Mouse (Mus musculus) layer of hippocampus, adult 11-12 months (tissue): Measurements from ENCODE around the gene Ifitm2.

ENCODE experiments used
- DNase-seq: peaks from one replicate; pipeline ENCODE4 v3.0.0; 2022; ENCODE audit warnings: low spot score

Ifitm2 gene

DNA sequence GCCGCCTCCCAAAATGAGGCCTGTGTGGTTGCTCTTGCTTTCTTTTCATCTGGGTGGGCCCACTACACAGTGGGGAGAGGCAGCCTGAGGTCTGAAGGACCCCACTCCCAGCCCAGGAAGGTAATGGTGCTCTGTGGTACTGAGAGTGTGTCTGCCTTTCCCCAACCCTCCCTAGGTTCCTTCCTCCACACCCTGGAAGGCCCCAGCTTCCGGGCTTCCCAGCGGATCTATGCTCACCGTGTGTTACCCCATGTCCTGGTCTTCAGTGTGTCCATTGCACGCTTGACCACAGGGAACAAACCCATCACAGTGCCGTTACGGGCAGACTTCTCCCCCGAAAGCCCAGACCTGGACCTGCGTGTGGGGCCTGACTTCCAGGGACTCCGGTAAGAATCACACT lies 13.0 kb downstream of the Ifitm2 start:
- DNase-seq: no peak

- no peak for DNase-seq
These were observed 13.4 kb downstream of the Ifitm2 start for GRCm38 (mm10) chr7:140942341-140942740.

GRCm38 (mm10) chr7:140941222-140942051 lies 14.3 kb downstream of the Ifitm2 start, which contains the start of gene Pgghg:
TSS of gene Pgghg (plus strand) at chr7:140941391.
- DNase-seq: peak; percentile 62

- no peak for DNase-seq
These were observed 16.1 kb downstream of the Ifitm2 start for GRCm38 (mm10) chr7:140939669-140940171.

DNA sequence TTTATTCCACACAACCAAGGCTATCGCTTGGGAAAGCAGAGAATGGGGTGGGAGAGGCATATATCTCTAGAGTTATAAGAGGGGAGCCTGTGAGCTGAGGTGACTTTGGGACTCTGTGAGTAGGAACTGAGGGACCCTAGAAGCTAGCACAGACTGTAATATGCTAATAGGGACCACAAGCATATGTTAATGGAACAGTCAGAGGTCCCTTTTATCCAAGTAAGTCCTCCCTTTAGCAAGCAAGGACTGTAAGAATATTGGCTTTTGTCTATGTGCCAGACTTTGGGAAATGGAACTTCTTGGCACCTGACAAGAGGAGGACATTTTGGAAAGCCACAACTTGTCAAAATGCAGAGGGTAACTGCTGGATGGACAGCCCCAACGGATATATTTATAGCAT lies 16.9 kb downstream of the Ifitm2 start:
- DNase-seq: no peak

- no peak for DNase-seq
These were observed 17.4 kb downstream of the Ifitm2 start for GRCm38 (mm10) chr7:140938436-140938835.

GRCm38 (mm10) chr7:140927181-140927580 lies 28.6 kb downstream of the Ifitm2 start:
- DNase-seq: no peak

- no peak for DNase-seq
These were observed 32.6 kb downstream of the Ifitm2 start for GRCm38 (mm10) chr7:140923070-140923775.

DNA sequence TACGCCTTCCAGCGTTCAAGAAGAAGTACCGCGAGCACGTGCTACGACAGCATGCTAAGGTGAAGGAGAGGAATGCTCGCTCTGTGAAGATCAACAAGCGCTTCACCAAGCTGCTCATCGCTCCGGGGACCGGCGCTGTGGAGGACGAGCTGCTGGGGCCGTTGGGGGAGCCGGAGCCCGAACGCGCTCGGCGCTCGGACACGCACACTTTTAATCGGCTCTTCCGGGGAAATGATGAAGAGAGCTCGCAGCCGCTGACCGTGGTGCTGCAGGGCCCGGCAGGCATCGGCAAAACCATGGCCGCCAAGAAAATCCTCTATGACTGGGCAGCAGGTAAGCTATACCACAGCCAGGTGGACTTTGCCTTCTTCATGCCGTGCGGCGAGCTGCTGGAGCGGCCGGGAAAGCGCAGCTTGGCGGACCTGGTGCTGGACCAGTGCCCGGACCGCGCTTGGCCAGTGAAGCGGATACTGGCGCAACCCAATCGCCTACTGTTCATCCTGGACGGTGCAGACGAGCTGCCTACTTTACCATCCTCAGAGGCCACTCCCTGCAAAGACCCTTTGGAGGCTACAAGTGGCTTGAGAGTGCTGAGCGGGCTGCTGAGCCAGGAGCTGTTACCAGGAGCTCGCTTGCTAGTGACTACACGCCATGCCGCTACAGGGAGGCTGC lies 33.3 kb downstream of the Ifitm2 start:
- DNase-seq: no peak

DNA sequence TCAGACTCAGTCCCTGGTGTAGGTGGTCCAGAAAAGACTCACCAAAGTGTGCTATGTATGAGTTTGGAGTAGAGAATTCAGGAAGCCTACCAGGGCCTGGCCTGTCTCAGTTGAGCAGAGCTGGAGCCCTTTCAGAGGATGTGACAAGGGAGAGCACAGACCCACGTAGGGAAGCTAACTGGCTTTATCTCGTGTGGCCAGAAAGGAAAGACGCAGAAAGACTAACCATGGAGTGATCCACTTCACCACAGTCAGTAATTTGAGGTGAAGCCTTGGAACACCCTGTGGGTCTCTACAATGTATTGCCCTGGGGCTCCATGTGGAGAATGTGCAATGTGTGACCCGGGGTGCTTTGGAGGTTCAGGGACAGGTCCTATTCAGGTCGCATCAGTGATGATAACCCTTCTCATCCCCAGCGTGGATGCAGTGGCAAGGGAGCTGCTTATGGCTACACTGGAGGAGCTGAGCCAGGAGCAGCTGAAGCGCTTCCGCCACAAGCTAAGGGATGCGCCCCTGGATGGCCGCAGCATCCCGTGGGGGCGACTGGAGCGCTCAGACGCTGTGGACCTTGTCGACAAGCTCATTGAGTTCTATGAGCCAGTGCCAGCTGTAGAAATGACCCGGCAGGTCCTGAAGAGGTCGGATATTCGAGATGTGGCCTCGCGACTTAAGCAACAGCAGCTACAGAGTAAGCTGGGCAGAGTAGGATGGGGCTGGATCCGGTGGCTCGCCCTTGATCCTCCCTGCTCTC lies 34.4 kb downstream of the Ifitm2 start:
- DNase-seq: no peak

DNA sequence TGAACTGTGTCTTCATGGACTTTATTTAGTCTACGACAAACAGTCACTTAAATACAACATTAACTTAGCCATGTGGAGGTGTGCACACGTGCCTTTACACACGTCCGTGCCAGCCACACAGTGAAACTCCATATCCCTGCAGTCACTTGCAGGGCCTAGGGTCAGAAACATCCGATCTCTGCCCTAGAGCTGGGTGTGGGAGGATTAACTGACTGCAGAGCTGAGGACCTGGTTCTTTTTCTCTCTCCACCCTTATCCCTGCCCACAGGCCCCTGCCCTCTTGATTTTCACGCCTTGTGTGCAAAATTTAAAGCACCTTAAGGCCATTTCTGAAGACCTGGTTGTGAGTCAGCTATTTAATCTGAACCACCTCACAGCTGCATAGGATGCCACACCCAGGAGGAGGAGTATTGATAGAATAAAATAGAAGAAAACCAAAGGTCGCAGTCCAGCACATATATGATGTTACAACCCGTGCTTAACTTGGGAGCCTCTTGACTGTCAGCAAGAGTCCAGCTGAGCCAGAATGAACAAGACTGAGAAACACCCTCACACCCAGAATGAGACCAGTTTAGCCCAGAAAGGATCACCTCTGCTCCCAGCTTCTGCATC lies 35.3 kb downstream of the Ifitm2 start, which contains the start of gene Nlrp6:
TSS of gene Nlrp6 (plus strand) at position 485 of the 612 bp plus-strand sequence.
- no peak for DNase-seq

- DNase-seq: no peak
These were observed 35.9 kb downstream of the Ifitm2 start for GRCm38 (mm10) chr7:140919911-140920310.

DNA sequence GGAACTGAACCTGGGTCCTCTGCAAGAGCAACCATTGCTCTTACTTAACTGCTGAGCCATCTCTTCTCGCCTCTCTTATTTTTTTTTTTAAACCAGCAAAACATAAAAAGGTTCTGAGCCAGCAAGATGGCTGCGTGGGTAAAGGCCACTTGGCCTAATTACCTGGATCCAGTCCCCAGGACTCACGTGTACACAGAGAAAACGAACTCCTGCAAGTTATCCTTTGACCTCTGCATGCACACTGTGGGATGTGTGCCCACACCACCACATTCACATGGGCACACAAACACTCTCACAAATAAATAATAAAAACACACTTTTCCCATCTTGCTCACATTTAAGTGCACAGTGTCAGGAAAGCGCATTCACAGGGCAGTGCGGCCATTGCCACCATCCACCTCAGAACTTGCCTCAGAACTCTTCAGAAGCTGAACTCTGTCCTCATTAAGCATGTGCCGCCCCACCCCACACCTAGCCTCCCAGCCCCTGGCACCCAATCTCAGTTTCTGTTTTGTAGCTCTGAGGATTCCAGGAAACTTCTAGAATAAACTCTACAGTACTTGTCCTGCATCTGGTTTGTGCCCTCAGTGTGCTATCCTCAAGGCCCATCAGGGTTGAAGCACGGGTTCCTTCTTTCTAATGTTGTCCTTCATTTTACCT lies 41.6 kb downstream of the Ifitm2 start:
- DNase-seq: no peak

- no peak for DNase-seq
These were observed 42.8 kb downstream of the Ifitm2 start for GRCm38 (mm10) chr7:140912846-140913482.

- no peak for DNase-seq
These were observed 43.5 kb downstream of the Ifitm2 start for GRCm38 (mm10) chr7:140912293-140912692.

DNA sequence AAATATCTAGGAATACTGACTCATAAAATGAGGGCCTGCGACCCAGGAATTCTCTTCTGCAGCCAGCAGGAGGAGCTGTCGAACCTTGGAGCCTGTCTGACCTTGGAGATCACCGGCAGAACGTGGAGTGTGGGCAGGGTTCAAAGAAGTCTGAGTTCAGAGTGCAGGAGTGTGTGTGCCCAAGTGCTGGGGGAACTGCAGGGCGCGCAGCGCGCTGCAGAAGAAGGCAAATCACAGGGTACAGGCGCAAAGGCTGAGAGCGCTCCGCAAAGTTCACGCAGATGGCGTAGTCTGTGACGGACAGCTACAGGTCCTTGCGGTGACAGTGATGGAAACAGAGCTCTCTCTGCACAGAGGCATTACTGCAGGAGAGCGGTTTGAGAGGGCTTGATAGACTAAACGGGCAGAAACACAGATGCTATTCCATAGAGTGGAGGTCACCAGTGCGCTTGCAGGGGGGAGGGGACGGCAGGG lies 47.1 kb downstream of the Ifitm2 start:
- peak; percentile 65 for DNase-seq

- DNase-seq: no peak
These were observed 47.6 kb downstream of the Ifitm2 start for GRCm38 (mm10) chr7:140908181-140908580.

DNA sequence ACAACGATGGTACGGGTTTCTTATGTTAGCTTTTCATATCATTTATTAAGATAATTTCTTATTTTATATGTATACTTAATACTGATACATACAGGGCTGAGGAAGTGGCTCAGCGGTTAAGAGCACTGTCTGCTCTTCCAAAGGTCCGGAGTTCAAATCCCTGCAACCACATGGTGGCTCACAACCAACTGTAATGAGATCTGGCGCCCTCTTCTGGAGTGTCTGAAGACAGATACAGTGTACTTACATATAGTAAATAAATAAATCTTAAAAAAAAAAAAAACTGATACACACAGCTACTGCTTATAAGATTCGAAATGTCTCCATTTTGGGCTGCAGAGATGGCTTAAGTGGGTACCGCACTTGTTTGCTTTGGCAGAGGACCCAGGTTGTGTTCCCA lies 48.1 kb downstream of the Ifitm2 start:
- no peak for DNase-seq

DNA sequence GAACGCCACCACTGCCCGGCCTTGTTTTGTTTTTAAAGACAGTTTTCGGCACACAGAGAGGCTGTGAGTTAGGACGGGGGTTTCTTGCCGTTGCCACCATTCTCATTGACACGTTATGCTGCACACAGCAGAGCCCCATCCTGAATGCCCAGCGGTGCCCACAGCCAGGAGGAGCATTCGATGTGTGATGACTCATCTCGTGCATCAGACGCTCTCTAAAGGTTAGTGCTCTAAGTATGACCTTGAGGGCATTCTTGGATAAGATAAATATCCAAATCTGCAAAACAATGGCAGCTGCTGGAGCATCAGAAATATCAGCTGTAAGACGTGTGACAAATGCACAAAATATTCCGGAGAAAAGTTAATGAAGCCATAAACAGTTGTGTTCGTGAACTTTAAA lies 48.7 kb downstream of the Ifitm2 start:
- no peak for DNase-seq

DNA sequence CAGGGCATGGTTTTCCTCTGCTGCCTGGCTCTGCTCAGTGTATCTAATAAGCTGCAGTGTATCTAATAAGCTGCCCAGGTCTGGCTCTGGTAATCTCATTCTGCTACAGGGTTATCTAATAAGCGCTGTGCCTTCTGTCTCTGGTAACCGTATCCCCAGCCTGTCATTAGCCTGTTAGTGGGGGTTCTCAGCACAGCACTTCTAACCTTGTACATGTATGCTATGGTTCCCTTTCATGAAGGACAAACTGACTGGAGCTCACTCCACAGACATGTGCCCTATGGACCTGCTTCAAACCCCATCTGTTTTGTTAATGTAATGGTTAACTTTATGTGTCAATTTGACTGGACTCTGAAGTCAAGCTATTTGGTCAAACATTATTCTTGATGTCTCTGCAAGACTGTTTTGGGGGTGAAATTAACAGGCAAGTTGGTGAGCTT lies 50.1 kb downstream of the Ifitm2 start:
- DNase-seq: no peak
